Mouse (Mus musculus) large intestine, adult 2 months (tissue): ENCODE measurements around the gene Pgam5. TPM values are rescaled to one million over a fixed set of nuclear protein-coding genes. Genes with fewer than 3 reads are reported as not detected.

Experiments
- DNase-seq: peaks from one replicate; pipeline ENCODE4 v3.0.0-alpha.2; 2012; ENCODE audit warnings: low read depth, low spot score
- WGBS: fragments of 180-500 bp; shearing (Covaris S2); methylation state at CpG from one replicate; pipeline ENCODE4 v1.1.7; 2018; 5-methylcytosine and 5-hydroxymethylcytosine counted together
- polyA plus RNA-seq: library from polyadenylated mRNA; depleted of rRNA; stranded (reverse); fragments of >200 nt; gene quantifications from 2 replicates; pipeline ENCODE4 v1.2.3, GENCODE M21; 2012; rRNA removed

Gene Pgam5
- 19.0 and 21.0 TPM in 2 replicates for polyA plus RNA-seq

- DNase-seq: no peak
- whole genome bisulfite sequencing: under 1% methylated on average over 66 of the region's 66 CpGs
These were observed at the start of gene Pgam5 for GRCm38 (mm10) chr5:110269141-110270101. TSS of gene Pgam5 (minus strand) at chr5:110269913.

GRCm38 (mm10) chr5:110313127-110313526 is 43.4 kb upstream of the Pgam5 start:
- WGBS: 92% methylated on average over 3 of the region's 3 CpGs
- no peak for DNase-seq

GRCm38 (mm10) chr5:110308861-110309260 is 39.1 kb upstream of the Pgam5 start:
- DNase-seq: no peak
- WGBS: 91% methylated on average over 7 of the region's 7 CpGs

GRCm38 (mm10) chr5:110300591-110300990 is 30.9 kb upstream of the Pgam5 start:
- DNase-seq: no peak
- WGBS: 85% methylated on average over 2 of the region's 2 CpGs

GRCm38 (mm10) chr5:110296637-110297036 is 26.9 kb upstream of the Pgam5 start:
- WGBS: 80% methylated on average over 1 of the region's 1 CpGs
- no peak for DNase-seq

DNA sequence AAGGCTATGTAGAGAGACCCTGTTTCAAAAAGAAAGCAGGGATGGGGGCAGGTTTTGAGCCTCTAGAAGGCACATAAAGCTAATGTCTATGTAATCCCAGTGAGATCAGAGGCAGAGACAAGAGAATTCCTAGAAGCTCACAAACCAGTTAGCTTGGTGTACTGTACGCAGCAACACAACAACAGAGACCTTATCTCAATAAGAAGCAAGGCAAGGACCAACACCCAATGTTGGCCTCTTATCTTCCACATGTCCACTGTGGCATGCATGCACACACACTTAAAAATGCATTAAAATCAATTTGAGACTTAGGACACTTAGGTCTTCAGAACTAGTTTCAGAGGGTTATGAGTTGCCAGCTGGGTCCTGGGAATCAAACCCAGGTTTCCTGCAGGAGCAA is 21.9 kb upstream of the Pgam5 start:
- 98% methylated on average over 1 of the region's 1 CpGs for WGBS
- no peak for DNase-seq

GRCm38 (mm10) chr5:110287084-110287475 is 17.4 kb upstream of the Pgam5 start:
- DNase-seq: no peak
- 45% methylated on average over 2 of the region's 2 CpGs for WGBS

DNA sequence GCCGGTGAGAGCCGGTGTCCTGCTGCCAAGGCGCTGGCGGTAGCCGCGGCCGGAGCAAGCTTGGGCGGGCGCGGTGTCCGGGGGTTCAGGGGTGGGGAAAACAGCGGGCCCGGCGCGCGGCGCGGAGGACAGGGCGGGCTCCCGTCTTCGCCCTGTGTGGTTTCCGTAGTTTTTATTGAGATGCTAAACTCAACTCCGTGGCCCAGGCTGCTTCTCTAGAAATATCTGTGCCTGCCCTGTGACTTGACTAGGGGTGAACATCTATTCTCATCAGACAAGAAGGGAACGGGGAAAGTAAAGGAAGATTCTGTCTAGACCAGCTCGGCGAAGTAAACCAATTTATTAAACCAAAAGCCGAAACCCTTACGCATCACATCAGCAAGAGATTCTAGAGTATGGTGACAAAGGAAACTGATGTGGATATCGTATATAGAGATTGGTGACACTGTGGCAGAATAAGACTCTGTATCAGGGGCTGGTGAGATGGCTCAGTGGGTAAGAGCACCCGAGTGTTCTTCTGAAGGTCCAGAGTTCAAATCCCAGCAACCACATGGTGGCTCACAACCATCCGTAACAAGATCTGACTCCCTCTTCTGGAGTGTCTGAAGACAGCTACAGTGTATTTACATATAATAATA is 16.9 kb upstream of the Pgam5 start:
- no peak for DNase-seq
- WGBS: under 1% methylated on average over 31 of the region's 31 CpGs

DNA sequence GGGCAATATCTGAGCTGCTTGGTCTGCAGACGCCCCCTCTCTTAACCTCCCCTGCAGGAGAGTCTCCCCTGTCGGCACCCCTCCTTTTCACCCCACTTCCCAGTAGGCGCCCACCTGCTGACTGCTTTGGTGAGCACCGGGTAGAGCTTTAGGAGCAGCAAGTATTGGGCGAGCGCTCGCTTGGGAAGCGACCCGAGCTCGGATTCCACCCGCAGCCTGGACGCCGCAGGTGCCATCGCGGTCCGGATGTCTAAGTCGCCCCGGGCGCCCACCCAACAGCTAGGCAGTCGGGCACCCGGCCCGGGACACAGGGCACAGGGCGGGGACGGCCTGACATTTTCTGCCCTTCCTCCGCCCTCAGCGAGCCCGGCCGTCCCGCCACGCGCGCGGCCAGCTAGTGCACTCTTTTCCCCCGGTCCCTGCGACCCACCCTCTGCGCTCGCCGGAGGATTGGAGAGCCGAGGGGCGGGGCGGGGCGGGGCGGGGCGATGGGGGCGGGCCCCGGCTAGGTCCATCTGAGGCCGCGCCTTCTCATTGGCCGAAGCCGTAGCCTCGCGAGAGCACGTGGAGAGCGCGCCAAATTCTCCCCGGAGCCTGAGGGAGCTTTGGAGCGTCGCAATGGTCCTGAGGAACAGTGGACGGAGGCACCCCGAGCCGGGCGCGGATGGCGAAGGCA is 16.2 kb upstream of the Pgam5 start, which contains the start of the genes Pxmp2 and Pole:
Gene Pxmp2 (minus strand): TSS at position 417 of the 676 bp plus-strand sequence.
Gene Pole (plus strand): TSS at position 537 of the 676 bp plus-strand sequence.
- under 1% methylated on average over 64 of the region's 64 CpGs for WGBS
- DNase-seq: peak; percentile 75

- WGBS: 2% methylated on average over 15 of the region's 15 CpGs
- DNase-seq: no peak
These were observed 15.4 kb upstream of the Pgam5 start for GRCm38 (mm10) chr5:110285156-110285555.

DNA sequence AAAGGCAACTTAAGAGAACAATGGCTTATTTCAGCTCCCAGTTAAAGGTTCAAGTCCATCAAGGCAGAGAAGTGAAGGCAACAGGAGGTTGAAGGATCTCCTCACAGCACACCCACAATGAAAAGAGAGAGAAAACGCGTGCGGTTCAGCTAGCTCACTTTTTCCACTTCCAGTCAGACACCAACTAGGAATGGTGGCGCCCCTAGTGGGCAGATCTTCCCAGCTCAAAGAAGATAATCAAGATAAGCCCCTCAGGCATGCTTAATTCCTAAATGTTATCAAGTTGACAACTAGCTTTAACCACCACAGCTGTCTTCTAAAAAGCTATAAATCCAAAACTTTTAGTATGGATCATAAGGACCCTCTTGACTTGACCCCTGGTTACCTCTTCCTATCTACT is 14.8 kb upstream of the Pgam5 start:
- DNase-seq: no peak
- WGBS: 3% methylated on average over 4 of the region's 4 CpGs

GRCm38 (mm10) chr5:110281984-110282383 is 12.3 kb upstream of the Pgam5 start:
- WGBS: 36% methylated on average over 2 of the region's 2 CpGs
- no peak for DNase-seq

- no peak for DNase-seq
- 91% methylated on average over 1 of the region's 1 CpGs for WGBS
These were observed 7.2 kb upstream of the Pgam5 start for GRCm38 (mm10) chr5:110276910-110277309.

DNA sequence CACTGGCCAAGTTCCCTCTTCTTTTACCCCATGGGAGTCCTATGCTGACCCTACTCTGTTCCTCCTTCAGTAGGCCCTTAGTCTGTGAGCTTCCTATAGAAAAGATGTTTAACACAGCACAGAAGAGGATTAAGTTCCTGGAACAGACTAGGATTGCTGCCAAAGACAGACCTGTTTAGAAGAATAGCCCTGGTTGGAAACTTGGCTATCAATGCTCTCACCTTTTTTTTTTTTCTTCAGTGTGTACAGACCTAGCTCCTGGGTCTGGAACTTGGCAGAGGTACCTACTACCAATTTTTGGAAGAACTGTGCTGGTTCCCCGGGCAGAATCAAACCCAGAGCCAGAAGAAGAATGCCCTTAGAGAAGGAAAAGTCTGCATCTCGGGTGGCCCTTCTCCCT is 6.7 kb upstream of the Pgam5 start:
- DNase-seq: no peak
- 76% methylated on average over 2 of the region's 2 CpGs for WGBS

DNA sequence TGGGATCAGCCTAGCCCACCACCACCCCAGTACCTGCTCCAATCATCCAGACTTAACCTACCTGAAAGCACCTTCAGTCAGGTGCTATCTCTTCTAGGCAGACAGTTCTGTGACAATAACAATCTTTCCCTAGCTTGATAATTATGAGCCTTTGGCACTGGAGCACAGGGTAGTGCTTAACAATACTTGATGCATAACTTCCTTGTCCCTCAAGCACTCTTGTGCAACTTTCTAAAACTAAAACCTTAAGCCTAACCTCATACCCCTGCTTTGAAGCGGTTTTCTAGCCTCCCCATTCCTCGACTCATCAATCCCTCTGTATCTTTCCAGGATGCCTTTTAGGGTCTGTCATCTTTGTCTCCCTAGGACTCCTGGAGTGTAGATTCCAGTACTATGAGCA is 5.1 kb upstream of the Pgam5 start:
- DNase-seq: no peak
- WGBS: 56% methylated on average over 2 of the region's 2 CpGs

DNA sequence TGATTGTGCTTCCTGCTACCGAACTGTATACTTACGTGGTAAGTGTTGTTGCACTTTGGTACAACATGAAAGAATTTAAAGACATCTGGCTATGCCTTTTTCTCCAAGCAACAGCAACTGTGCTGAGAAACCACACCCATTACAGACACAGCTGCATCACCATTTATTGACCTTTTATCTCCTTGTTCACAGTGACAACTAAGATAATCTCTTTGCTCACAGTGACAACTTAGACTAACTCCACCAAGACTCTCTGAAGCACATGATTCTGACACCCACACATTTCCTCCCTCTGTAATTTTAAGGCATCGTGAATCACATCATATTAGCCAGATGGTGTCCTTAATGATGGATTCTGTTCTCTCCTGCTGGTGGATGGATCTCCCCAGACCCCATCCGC is 4.4 kb upstream of the Pgam5 start:
- no peak for DNase-seq
- WGBS: 72% methylated on average over 4 of the region's 4 CpGs

GRCm38 (mm10) chr5:110270242-110270641 is 529 bp upstream of the Pgam5 start:
- DNase-seq: no peak

GRCm38 (mm10) chr5:110266941-110267340 is 2.8 kb downstream of the Pgam5 start:
- 65% methylated on average over 4 of the region's 4 CpGs for WGBS
- DNase-seq: no peak

More at GRCm38 (mm10) chr5:110270242-110270641, 529 bp upstream of the Pgam5 start:
- 95% methylated on average over 6 of the region's 6 CpGs for WGBS

DNA sequence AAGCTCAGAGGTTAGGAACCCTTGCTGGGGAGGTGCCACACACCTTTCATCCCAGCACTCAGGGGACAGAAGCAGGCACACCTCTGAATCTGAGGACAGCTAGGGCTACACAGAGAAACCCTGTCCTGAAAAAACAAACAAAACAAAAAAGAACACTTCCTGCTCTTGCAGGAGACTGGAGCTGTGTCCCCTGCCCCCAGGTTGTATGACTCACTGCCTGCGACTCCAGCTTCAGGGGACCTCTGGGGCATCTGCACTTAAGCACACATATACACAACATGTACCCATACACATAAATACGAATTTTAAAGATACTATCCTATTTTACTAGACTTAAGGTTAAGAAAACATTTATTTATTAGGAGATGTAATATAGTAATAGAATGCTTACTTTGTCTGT is 25.6 kb downstream of the Pgam5 start:
- no peak for DNase-seq
- WGBS: 74% methylated on average over 2 of the region's 2 CpGs

DNA sequence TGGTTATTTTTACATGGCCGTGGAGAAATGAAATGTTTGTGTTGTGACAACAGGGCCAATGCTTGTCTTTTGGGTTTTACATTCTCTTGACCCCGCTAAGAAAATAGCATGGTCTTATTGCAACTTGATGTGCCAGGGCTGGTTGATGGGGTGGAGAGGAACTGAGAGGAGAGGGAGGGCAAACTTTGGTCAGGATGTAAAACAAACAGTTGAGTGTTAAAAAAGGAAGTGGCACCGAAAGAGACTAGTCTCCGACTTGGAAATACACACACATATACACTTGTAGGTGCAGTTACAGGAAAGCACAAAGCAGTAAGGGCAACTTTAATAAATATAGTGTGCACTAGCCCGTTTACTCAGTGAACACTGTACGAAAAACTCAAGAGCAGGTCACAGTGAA is 37.4 kb downstream of the Pgam5 start:
- no peak for DNase-seq

More for the DNA sequence above, 37.4 kb downstream of the Pgam5 start:
- 64% methylated on average over 6 of the region's 6 CpGs for WGBS
